Mouse (Mus musculus) MEL (cell line): ENCODE results near the gene Deaf1.

Source experiments
- CTCF ChIP-seq, 3 experiments: IDR thresholded peaks in 2 of 3; conservative IDR thresholded peaks in 1 of 3; 2 replicates each; pipeline ENCODE4 v1.5.1; 2011 to 2012; ENCODE audit warnings: low read length in 3 of 3, low read depth in 2 of 3, mild to moderate bottlenecking in 2 of 3, improper control_type of control experiment in 1 of 3, inconsistent platforms in 1 of 3, mixed read lengths in 1 of 3, moderate library complexity in 1 of 3; ENCODE audit not compliant: control insufficient read depth in 1 of 3, insufficient read depth in 1 of 3, poor library complexity in 1 of 3, severe bottlenecking in 1 of 3
- EP300 ChIP-seq, 2 experiments: IDR thresholded peaks; 2 replicates each; pipeline ENCODE4 v1.6.1; 2011; ENCODE audit warnings: improper control_type of control experiment in 2 of 2, low read length in 2 of 2, low read depth in 1 of 2, mild to moderate bottlenecking in 1 of 2
- GATA1 ChIP-seq: IDR thresholded peaks from 2 replicates; pipeline ENCODE4 v1.6.1; 2011; ENCODE audit warnings: low read depth, low read length, improper control_type of control experiment
- MAFK ChIP-seq: IDR thresholded peaks from 2 replicates; pipeline ENCODE4 v1.6.1; 2011; ENCODE audit warnings: low read depth, mild to moderate bottlenecking, low read length, improper control_type of control experiment, borderline replicate concordance
- MAZ ChIP-seq: IDR thresholded peaks from 2 replicates; pipeline ENCODE4 v1.6.1; 2012; ENCODE audit warnings: low read depth, mild to moderate bottlenecking, inconsistent platforms, low read length, improper control_type of control experiment
- MEF2A ChIP-seq: IDR thresholded peaks from 2 replicates; pipeline ENCODE4 v1.6.1; 2014; ENCODE audit warnings: low read depth, mild to moderate bottlenecking, inconsistent platforms, low read length, improper control_type of control experiment; ENCODE audit not compliant: poor library complexity, insufficient replicate concordance, severe bottlenecking; ENCODE audit errors: extremely low read depth
- MXI1 ChIP-seq: IDR thresholded peaks from 2 replicates; pipeline ENCODE4 v1.6.1; 2011; ENCODE audit warnings: mild to moderate bottlenecking, low read depth, low read length, improper control_type of control experiment
- POLR2A ChIP-seq, 2 experiments: IDR thresholded peaks; 2 replicates each; pipeline ENCODE4 v1.6.1; 2011 to 2012; ENCODE audit warnings: low read length in 2 of 2, mild to moderate bottlenecking in 2 of 2, control low read depth in 1 of 2, improper control_type of control experiment in 1 of 2, low read depth in 1 of 2, moderate library complexity in 1 of 2; ENCODE audit not compliant: control insufficient read depth in 1 of 2, insufficient read depth in 1 of 2, poor library complexity in 1 of 2
- POLR2AphosphoS5 ChIP-seq: IDR thresholded peaks from 2 replicates; pipeline ENCODE4 v1.6.1; 2012; ENCODE audit warnings: low read depth, borderline replicate concordance, mild to moderate bottlenecking, inconsistent platforms, low read length, moderate library complexity, mixed read lengths
- RAD21 ChIP-seq: IDR thresholded peaks from 2 replicates; pipeline ENCODE4 v1.6.1; 2011; ENCODE audit warnings: mild to moderate bottlenecking, low read depth, low read length, improper control_type of control experiment
- SMC3 ChIP-seq: IDR thresholded peaks from 2 replicates; pipeline ENCODE4 v1.6.1; 2011; ENCODE audit warnings: low read depth, low read length, improper control_type of control experiment
- TCF12 ChIP-seq: IDR thresholded peaks from 2 replicates; pipeline ENCODE4 v1.6.1; 2014; ENCODE audit warnings: low read depth, mild to moderate bottlenecking, inconsistent platforms, low read length, improper control_type of control experiment, moderate library complexity
- USF1 ChIP-seq: IDR thresholded peaks from 2 replicates; pipeline ENCODE4 v1.6.1; 2014; ENCODE audit warnings: low read depth, mild to moderate bottlenecking, inconsistent platforms, low read length, improper control_type of control experiment, moderate library complexity

DNA sequence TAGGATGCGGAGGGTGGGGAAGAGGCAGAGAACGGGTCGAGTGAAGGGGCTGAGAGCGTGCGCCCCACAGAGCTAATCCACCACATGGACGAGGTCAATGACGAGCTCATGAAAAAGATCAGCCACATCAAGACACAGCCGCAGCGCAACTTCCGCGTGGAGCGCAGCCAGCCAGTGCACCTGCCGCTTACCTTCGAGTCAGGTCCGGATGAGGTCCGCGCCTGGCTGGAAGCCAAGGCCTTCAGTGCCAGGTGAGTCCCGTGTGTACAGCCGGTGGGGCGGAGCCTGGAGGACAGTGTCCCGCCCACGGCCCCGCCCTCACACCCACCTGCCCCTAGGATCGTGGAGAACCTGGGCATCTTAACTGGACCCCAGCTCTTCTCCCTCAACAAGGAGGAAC, 34.0 kb upstream of the Deaf1 start:
- no peak for TF ChIP-seq CTCF (IDR thresholded peaks at IDR 0.05 in 2 of 3, conservative IDR thresholded peaks at IDR 0.05 in 1 of 3; ENCODE audit: control insufficient read depth in 1 of 3, insufficient read depth in 1 of 3, low read depth in 2 of 3, low read length in 3 of 3, poor library complexity in 1 of 3, severe bottlenecking in 1 of 3)
- no peak for TF ChIP-seq GATA1
- TF ChIP-seq USF1 = no peak
- TF ChIP-seq POLR2AphosphoS5 = no peak
- TF ChIP-seq SMC3 = no peak
- TF ChIP-seq MAZ = no peak
- TF ChIP-seq RAD21 = no peak
- no peak for TF ChIP-seq MEF2A
- no peak for TF ChIP-seq POLR2A (IDR thresholded peaks at IDR 0.05; ENCODE audit: control insufficient read depth in 1 of 2, insufficient read depth in 1 of 2, low read depth in 1 of 2, low read length in 2 of 2, poor library complexity in 1 of 2)
- no peak for TF ChIP-seq MXI1
- no peak for TF ChIP-seq EP300 (IDR thresholded peaks at IDR 0.05; ENCODE audit: low read depth in 1 of 2, low read length in 2 of 2)
- no peak for TF ChIP-seq MAFK
- TF ChIP-seq TCF12 = no peak
